Mouse (Mus musculus) ovary, adult 2 months (tissue): Measurements from ENCODE around the gene Hepacam2. TPM values are rescaled to one million over a fixed set of nuclear protein-coding genes. Genes with fewer than 3 reads are reported as not detected.

Experiments
- polyA plus RNA-seq: library from polyadenylated mRNA; depleted of rRNA; stranded (reverse); fragments of >200 nt; gene quantifications from 2 replicates; pipeline ENCODE4 v1.2.3, GENCODE M21; 2012; rRNA removed

Hepacam2 gene
- polyA plus RNA-seq, result 0.93 and 1.0 TPM in 2 replicates

GRCm38 (mm10) chr6:3498162-3498848, at the start of gene Hepacam2, which contains the start of gene Vps50:
Hepacam2 (minus strand) TSS chr6:3498298.
Vps50 (plus strand) TSS chr6:3498382.

Other genes starting within 250 kb of the Hepacam2 start
- gene Samd9l, start 98.7 kb downstream of the Hepacam2 start, polyA plus RNA-seq, result 0.43 and 0.46 TPM in 2 replicates
- 1.9 and 2.0 TPM in 2 replicates for gene Vps50, start 84 bp upstream of the Hepacam2 start, polyA plus RNA-seq